Mouse (Mus musculus) CD4-positive, CD25-positive, alpha-beta regulatory T cell, adult 2 months (primary cell): ENCODE measurements around the gene Kmt2e.
"Not testable (repeated sequence)": the region's sequence is repeated elsewhere in the genome, so short reads cannot be mapped to it uniquely, and the experiment has no call there.

Experiments used
- DNase-seq: peaks from one replicate; pipeline ENCODE4 v3.0.0-alpha.2; 2012; ENCODE audit warnings: low read depth, low spot score

Gene Kmt2e

DNA sequence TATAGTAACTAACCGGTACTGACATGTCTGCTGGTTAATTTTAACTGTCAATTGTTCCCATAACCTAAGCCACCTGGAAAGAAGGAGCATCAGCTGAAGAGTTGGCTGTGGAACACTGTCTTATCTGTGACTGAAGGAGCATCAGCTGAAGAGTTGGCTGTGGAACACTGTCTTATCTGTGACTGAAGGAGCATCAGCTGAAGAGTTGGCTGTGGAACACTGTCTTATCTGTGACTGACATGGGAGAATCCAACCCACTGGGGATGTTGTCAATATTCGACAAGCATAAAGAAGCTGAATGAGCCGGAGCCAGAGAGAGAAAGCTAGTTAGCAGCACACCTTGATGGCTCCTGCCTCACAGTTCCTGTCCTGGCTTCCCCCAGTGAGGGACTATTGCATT lies 119.1 kb downstream of the Kmt2e start:
- DNase-seq, result not testable (repeated sequence)
